Mouse (Mus musculus) lung, adult 2 months (tissue): ENCODE results near the gene Actr2.

Experiments used
- CTCF ChIP-seq: fragments of 200-500 bp; IDR thresholded peaks from 2 replicates; pipeline ENCODE4 v1.5.1; 2011; ENCODE audit warnings: mild to moderate bottlenecking, low read length, control low read depth; ENCODE audit not compliant: insufficient read depth
- POLR2A ChIP-seq: fragments of 200-500 bp; IDR thresholded peaks from 2 replicates; pipeline ENCODE4 v1.6.1; 2011; ENCODE audit warnings: low read depth, mild to moderate bottlenecking, control low read depth, low read length, borderline replicate concordance; ENCODE audit errors: extremely low read depth

GRCm38 (mm10) chr11:20068346-20069004 lies 44.2 kb downstream of the Actr2 start:
- TF ChIP-seq CTCF (no peak), POLR2A (no peak)
